Mouse (Mus musculus): ENCODE data around the gene Galnt10.

Galnt10 gene

GRCm38 (mm10) chr11:57643691-57644090, 1.6 kb upstream of the Galnt10 start:
- no peak for DNase-seq

- peak; percentile 34 to 46 for DNase-seq
These were observed 811 bp upstream of the Galnt10 start for GRCm38 (mm10) chr11:57644245-57645017.

GRCm38 (mm10) chr11:57645847-57646246, 605 bp downstream of the Galnt10 start:
- no peak for DNase-seq

GRCm38 (mm10) chr11:57646416-57646815, 1.2 kb downstream of the Galnt10 start:
- no peak for DNase-seq

GRCm38 (mm10) chr11:57646940-57647339, 1.7 kb downstream of the Galnt10 start:
- DNase-seq: no peak

GRCm38 (mm10) chr11:57647446-57647845, 2.2 kb downstream of the Galnt10 start:
- no peak for DNase-seq

GRCm38 (mm10) chr11:57648196-57648800, 3.1 kb downstream of the Galnt10 start:
- DNase-seq: no peak

- peak in 1 of 2 experiments; percentile 1 for DNase-seq
These were observed 4.0 kb downstream of the Galnt10 start for GRCm38 (mm10) chr11:57649269-57649668.

- no peak for DNase-seq
These were observed 4.4 kb downstream of the Galnt10 start for GRCm38 (mm10) chr11:57649671-57650070.

GRCm38 (mm10) chr11:57650867-57651266, 5.6 kb downstream of the Galnt10 start:
- no peak for DNase-seq

GRCm38 (mm10) chr11:57651281-57651810, 6.1 kb downstream of the Galnt10 start:
- no peak for DNase-seq

- DNase-seq: no peak
These were observed 7.1 kb downstream of the Galnt10 start for GRCm38 (mm10) chr11:57652206-57652922.

GRCm38 (mm10) chr11:57652923-57653660, 7.8 kb downstream of the Galnt10 start:
- no peak for DNase-seq

GRCm38 (mm10) chr11:57653796-57654195, 8.6 kb downstream of the Galnt10 start:
- peak in 1 of 2 experiments; percentile 0 for DNase-seq

GRCm38 (mm10) chr11:57654386-57654785, 9.1 kb downstream of the Galnt10 start:
- DNase-seq: no peak

GRCm38 (mm10) chr11:57654977-57655397, 9.7 kb downstream of the Galnt10 start:
- DNase-seq: no peak

GRCm38 (mm10) chr11:57655669-57656325, 10.6 kb downstream of the Galnt10 start:
- DNase-seq: no peak

- DNase-seq: no peak
These were observed 11.5 kb downstream of the Galnt10 start for GRCm38 (mm10) chr11:57656602-57657275.

- no peak for DNase-seq
These were observed 12.3 kb downstream of the Galnt10 start for GRCm38 (mm10) chr11:57657370-57658072.

GRCm38 (mm10) chr11:57658214-57658613, 13.0 kb downstream of the Galnt10 start:
- DNase-seq: no peak

- no peak for DNase-seq
These were observed 13.5 kb downstream of the Galnt10 start for GRCm38 (mm10) chr11:57658751-57659150.

Measured in thymus, adult 18-20 months (tissue).